Mouse (Mus musculus) liver, embryonic 11.5 days (tissue): ENCODE results near the gene Furin. TPM values are rescaled to one million over a fixed set of nuclear protein-coding genes. Genes with fewer than 3 reads are reported as not detected.

Experiments
- ATAC-seq: fragments of 200-750 bp; cut with Nextera tagmentation; replicated peaks from 2 replicates; pipeline ENCODE4 v1.8.0; 2017; ENCODE audit warnings: moderate number of reproducible peaks, mild to moderate bottlenecking, moderate TSS enrichment, moderate library complexity; ENCODE audit not compliant: low FRiP score
- DNase-seq: peaks from one replicate; pipeline ENCODE4 v3.0.0-alpha.2; 2017; ENCODE audit warnings: low spot score
- H3K27ac ChIP-seq: fragments of 300-500 bp; sonication (generic); 2 replicates; pipeline ENCODE4 v1.5.1; 2014; ENCODE audit warnings: mild to moderate bottlenecking, low read depth, low read length, control low read depth
- H3K27me3 ChIP-seq: fragments of 300-500 bp; sonication (generic); replicated peaks from 2 replicates; pipeline ENCODE4 v1.6.1; 2014; ENCODE audit warnings: low read length, mixed read lengths; ENCODE audit not compliant: control insufficient read depth, insufficient read depth
- H3K36me3 ChIP-seq: fragments of 300-500 bp; sonication (generic); 2 replicates; pipeline ENCODE4 v1.6.1; 2014; ENCODE audit warnings: mild to moderate bottlenecking, low read length, moderate library complexity, mixed read lengths; ENCODE audit not compliant: control insufficient read depth, insufficient read depth
- H3K4me1 ChIP-seq: fragments of 300-500 bp; sonication (generic); replicated peaks from 2 replicates; pipeline ENCODE4 v1.6.1; 2014; ENCODE audit warnings: low read length, mixed read lengths; ENCODE audit not compliant: control insufficient read depth, insufficient read depth
- H3K4me2 ChIP-seq: fragments of 300-500 bp; sonication (generic); 2 replicates; pipeline ENCODE4 v1.6.1; 2014; ENCODE audit warnings: mild to moderate bottlenecking, control low read depth, moderate library complexity
- H3K4me3 ChIP-seq: fragments of 300-500 bp; sonication (generic); 2 replicates; pipeline ENCODE4 v1.5.1; 2014; ENCODE audit warnings: low read depth, low read length, control low read depth
- H3K9ac ChIP-seq: fragments of 300-500 bp; sonication (generic); 2 replicates; pipeline ENCODE4 v1.6.1; 2014; ENCODE audit warnings: low read depth, low read length, control low read depth
- H3K9me3 ChIP-seq: fragments of 300-500 bp; sonication (generic); 2 replicates; pipeline ENCODE4 v1.6.1; 2016; ENCODE audit warnings: low read length, inconsistent platforms, mixed read lengths; ENCODE audit not compliant: control insufficient read depth
- WGBS: fragments of 180-500 bp; shearing (Covaris S2); extraction: QIAGEN DNeasy Blood & Tissue Kit; methylation state at CpG from one replicate; pipeline ENCODE4 v1.1.7; 2014; 5-methylcytosine and 5-hydroxymethylcytosine counted together
- polyA plus RNA-seq: library from polyadenylated mRNA; unstranded; fragments of >200 nt; fragmentation: Nextera tagmentation; extraction: Ambion mirVana; gene quantifications from 2 replicates; pipeline ENCODE4 v1.2.1, GENCODE M21; 2014

Furin gene
- polyA plus RNA-seq, 1 experiment from 2014 or later: 10.4 TPM

GRCm38 (mm10) chr7:80439032-80439760, 34.0 kb upstream of the Furin start:
- Histone ChIP-seq H3K9ac (no peak overlapping the region), H3K4me3 (no peak overlapping the region), H3K27ac (no peak overlapping the region; the same call in 1 of the 2 replicates), H3K4me1 (peaks cover 12% of the 10 kb centered on the region), H3K4me2 (no peak overlapping the region), H3K36me3 (no peaks in the 10 kb centered on the region), H3K27me3 (no peaks in the 10 kb centered on the region), H3K9me3 (no peaks in the 10 kb centered on the region)
- ATAC-seq: no peak
- WGBS: 32% methylated on average over 15 of the region's 15 CpGs
- DNase-seq: no peak

- no peak overlapping the region for H3K9ac ChIP-seq
- H3K4me2 ChIP-seq: no peak overlapping the region
- H3K4me1 ChIP-seq: peaks cover 6% of the 10 kb centered on the region; the same call in 1 of the 2 replicates
- H3K4me3 ChIP-seq: no peak overlapping the region
- no peak for ATAC-seq
- no peaks in the 10 kb centered on the region for H3K36me3 ChIP-seq
- no peaks in the 10 kb centered on the region for H3K9me3 ChIP-seq
- H3K27ac ChIP-seq: no peak overlapping the region
- H3K27me3 ChIP-seq: no peaks in the 10 kb centered on the region
- 80% methylated on average over 7 of the region's 7 CpGs for WGBS
- no peak for DNase-seq
Observed at GRCm38 (mm10) chr7:80436571-80436970, 31.3 kb upstream of the Furin start.

GRCm38 (mm10) chr7:80435594-80435993, 30.4 kb upstream of the Furin start:
- no peaks in the 10 kb centered on the region for H3K27me3 ChIP-seq
- H3K4me1 ChIP-seq: peaks cover 6% of the 10 kb centered on the region; the same call in 1 of the 2 replicates
- no peak overlapping the region for H3K4me3 ChIP-seq
- H3K4me2 ChIP-seq: no peak overlapping the region
- no peak overlapping the region; the same call in 1 of the 2 replicates for H3K27ac ChIP-seq
- H3K9ac ChIP-seq: no peak overlapping the region
- no peak; the same call in 1 of the 2 replicates for ATAC-seq
- WGBS: 49% methylated on average over 3 of the region's 3 CpGs
- DNase-seq: no peak
- H3K9me3 ChIP-seq: no peaks in the 10 kb centered on the region
- no peaks in the 10 kb centered on the region for H3K36me3 ChIP-seq

- Histone ChIP-seq H3K36me3 (no peaks in the 10 kb centered on the region), H3K4me2 (no peak overlapping the region), H3K4me1 (no peaks in the 10 kb centered on the region; the same call in 1 of the 2 replicates), H3K27me3 (no peaks in the 10 kb centered on the region), H3K4me3 (no peak overlapping the region), H3K9me3 (no peaks in the 10 kb centered on the region), H3K9ac (no peak overlapping the region), H3K27ac (no peak overlapping the region)
- ATAC-seq (no peak), DNase-seq (no peak)
- 89% methylated on average over 12 of the region's 12 CpGs for WGBS
Observed at GRCm38 (mm10) chr7:80429661-80430060, 24.4 kb upstream of the Furin start.

- ATAC-seq: no peak
- Histone ChIP-seq H3K9ac (no peak overlapping the region), H3K27me3 (no peaks in the 10 kb centered on the region), H3K9me3 (no peaks in the 10 kb centered on the region), H3K36me3 (no peaks in the 10 kb centered on the region), H3K4me3 (no peak overlapping the region), H3K4me1 (peaks cover 4% of the 10 kb centered on the region), H3K4me2 (no peak overlapping the region), H3K27ac (no peak overlapping the region)
- WGBS: 55% methylated on average over 5 of the region's 5 CpGs
- no peak for DNase-seq
Observed at GRCm38 (mm10) chr7:80427730-80428129, 22.5 kb upstream of the Furin start.

- 58% methylated on average over 7 of the region's 7 CpGs for WGBS
- Histone ChIP-seq H3K27ac (no peak overlapping the region), H3K36me3 (no peaks in the 10 kb centered on the region), H3K27me3 (no peaks in the 10 kb centered on the region), H3K4me1 (peaks cover 7% of the 10 kb centered on the region), H3K4me2 (no peak overlapping the region), H3K9ac (no peak overlapping the region), H3K9me3 (no peaks in the 10 kb centered on the region), H3K4me3 (no peak overlapping the region)
- ATAC-seq: no peak
- no peak for DNase-seq
Observed at GRCm38 (mm10) chr7:80426363-80426762, 21.1 kb upstream of the Furin start.

GRCm38 (mm10) chr7:80424722-80425121, 19.5 kb upstream of the Furin start:
- WGBS: 78% methylated on average over 6 of the region's 6 CpGs
- H3K9me3 ChIP-seq: no peaks in the 10 kb centered on the region

GRCm38 (mm10) chr7:80422759-80423480, 17.7 kb upstream of the Furin start:
- no peak overlapping the region for H3K27ac ChIP-seq
- H3K36me3 ChIP-seq: no peaks in the 10 kb centered on the region
- peak overlapping the region; percentile 2; the same call in 1 of the 2 replicates for H3K4me3 ChIP-seq
- peaks cover 9% of the 10 kb centered on the region for H3K4me1 ChIP-seq
- ATAC-seq (no peak), DNase-seq (no peak)
- no peaks in the 10 kb centered on the region for H3K27me3 ChIP-seq
- no peaks in the 10 kb centered on the region for H3K9me3 ChIP-seq
- H3K9ac ChIP-seq: no peak overlapping the region
- peak overlapping the region; percentile 51 for H3K4me2 ChIP-seq
- WGBS: 13% methylated on average over 20 of the region's 20 CpGs

More at GRCm38 (mm10) chr7:80424722-80425121, 19.5 kb upstream of the Furin start:
- no peaks in the 10 kb centered on the region for H3K27me3 ChIP-seq
- H3K27ac ChIP-seq: no peak overlapping the region
- no peak for DNase-seq
- H3K4me1 ChIP-seq: peaks cover 7% of the 10 kb centered on the region
- no peak overlapping the region for H3K4me3 ChIP-seq
- no peak overlapping the region for H3K4me2 ChIP-seq
- no peak overlapping the region for H3K9ac ChIP-seq
- ATAC-seq: no peak
- H3K36me3 ChIP-seq: no peaks in the 10 kb centered on the region
